Mouse (Mus musculus): ENCODE results near the gene Aqp3. TPM values are rescaled to one million over a fixed set of nuclear protein-coding genes. Genes with fewer than 3 reads are reported as not detected.

Gene Aqp3
- total and polyA plus RNA-seq, 3 experiments: not detected

DNA sequence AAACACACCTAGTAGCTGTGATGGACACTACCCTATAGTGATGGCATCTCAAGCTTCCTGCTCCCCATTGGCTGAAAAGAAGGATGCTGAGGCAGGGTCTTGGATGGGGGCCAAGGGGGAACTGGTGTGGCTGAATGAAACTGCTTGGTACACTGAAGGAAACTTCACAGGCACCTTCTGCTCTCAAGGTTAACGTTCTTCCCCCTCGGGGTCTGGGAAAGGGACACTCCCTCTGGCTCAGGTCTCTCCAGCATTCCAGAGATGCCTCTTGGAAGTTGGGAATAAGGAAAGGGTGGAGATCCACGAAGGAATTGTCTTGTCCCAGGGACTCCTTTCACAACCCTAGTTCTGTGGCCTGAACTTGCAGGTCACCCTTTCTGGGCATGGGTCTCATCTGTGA lies 6.6 kb downstream of the Aqp3 start:
- dilution Hi-C loops (cut with MboI; ENCODE audit: extremely low pct_ligation_motif_present, extremely low pct_unique_long_range_greater_than_20kb, low sequenced_read_pairs) (no loop called here), in situ Hi-C loops (cut with MboI; ENCODE audit: low pct_ligation_motif_present, low pct_unique_long_range_greater_than_20kb, low sequenced_read_pairs) (no loop called here)
- Histone ChIP-seq H3K9ac (ENCODE audit: insufficient read depth, low read depth) (no peak overlapping the region), H3K4me2 (ENCODE audit: insufficient read depth, low read depth, poor library complexity, severe bottlenecking) (no peak overlapping the region), H3K4me3 (replicated peaks in 1 of 3; ENCODE audit: low read depth in 2 of 3, low read length in 2 of 3, poor library complexity in 1 of 3) (no peak overlapping the region), H3K4me1 (ENCODE audit: control insufficient read depth in 1 of 2, insufficient read depth in 2 of 2) (peaks cover 0 to 4% of the 10 kb centered on the region in 2 experiments; a peak in 1 of 4 replicates), H3K27ac (ENCODE audit: insufficient read depth, low read depth) (no peak overlapping the region), H3K27me3 (replicated peaks) (peaks cover 92% of the 10 kb centered on the region), H3K9me3 (replicated peaks; ENCODE audit: low read length) (no peaks in the 10 kb centered on the region), H3K79me2 (replicated peaks; ENCODE audit: control insufficient read depth, extremely low read depth, insufficient read depth, poor library complexity, severe bottlenecking) (no peaks in the 10 kb centered on the region), H3K36me3 (replicated peaks in 1 of 2; ENCODE audit: control insufficient read depth in 1 of 2, insufficient read depth in 1 of 2, low read length in 1 of 2) (no peaks in the 10 kb centered on the region)
- TF ChIP-seq MEF2A (IDR thresholded peaks at IDR 0.05; ENCODE audit: borderline replicate concordance, low read depth, low read length) (no peak), NRF1 (IDR thresholded peaks at IDR 0.05; ENCODE audit: low read depth, low read length) (no peak), TBP (conservative IDR thresholded peaks at IDR 0.05; ENCODE audit: low read depth, low read length) (no peak), HCFC1 (IDR thresholded peaks at IDR 0.05; ENCODE audit: low read depth, low read length) (no peak), JUND (conservative IDR thresholded peaks at IDR 0.05; ENCODE audit: low read depth, low read length) (no peak), ETS1 (conservative IDR thresholded peaks at IDR 0.05; ENCODE audit: low read depth, low read length) (no peak), MAFK (IDR thresholded peaks at IDR 0.05; ENCODE audit: insufficient replicate concordance, low read length) (no peak), POLR2A (IDR thresholded peaks at IDR 0.05; ENCODE audit: low read depth, low read length) (no peak), NELFE (IDR thresholded peaks at IDR 0.05; ENCODE audit: low read depth, low read length) (no peak), IRF4 (IDR thresholded peaks at IDR 0.05; ENCODE audit: low read depth, low read length) (no peak), EP300 (IDR thresholded peaks at IDR 0.05; ENCODE audit: low read length) (no peak), JUN (IDR thresholded peaks at IDR 0.05; ENCODE audit: insufficient read depth, low read depth, low read length) (no peak), CTCF (conservative IDR thresholded peaks at IDR 0.05 in 1 of 2, IDR thresholded peaks at IDR 0.05 in 1 of 2; ENCODE audit: low read depth in 2 of 2, low read length in 2 of 2) (no peak), SIN3A (IDR thresholded peaks at IDR 0.05; ENCODE audit: low read length) (no peak), GABPA (IDR thresholded peaks at IDR 0.05; ENCODE audit: insufficient replicate concordance, low read depth, low read length) (no peak), POLR2AphosphoS2 (IDR thresholded peaks at IDR 0.05; ENCODE audit: low read depth, low read length) (no peak), USF1 (IDR thresholded peaks at IDR 0.05; ENCODE audit: low read depth, low read length) (no peak)
- no peak for DNase-seq (ENCODE audit: extremely low read depth)

DNA sequence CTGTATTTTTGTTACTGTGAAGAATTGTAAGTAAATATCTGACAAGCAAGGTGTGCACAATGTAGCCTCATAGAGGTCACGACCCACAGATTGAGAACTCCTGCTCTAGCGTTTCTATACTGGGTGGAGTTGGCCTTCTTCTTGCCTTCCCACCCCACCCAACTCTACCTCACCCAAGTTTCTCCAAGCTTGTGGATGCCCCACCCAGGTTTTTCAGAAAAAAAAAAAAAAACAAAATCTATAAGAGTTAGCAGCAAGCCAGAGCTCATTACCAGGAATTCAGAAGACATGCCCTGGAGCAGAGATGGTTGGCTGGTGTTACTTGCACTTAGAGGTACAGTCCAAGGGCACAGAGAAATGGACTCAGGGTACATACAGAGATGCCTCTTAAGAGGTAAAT lies 8.3 kb downstream of the Aqp3 start:
- Histone ChIP-seq H3K79me2 (replicated peaks; ENCODE audit: control insufficient read depth, extremely low read depth, insufficient read depth, poor library complexity, severe bottlenecking) (no peaks in the 10 kb centered on the region), H3K27ac (ENCODE audit: insufficient read depth, low read depth) (no peak overlapping the region), H3K4me1 (ENCODE audit: control insufficient read depth in 1 of 2, insufficient read depth in 2 of 2) (peaks cover 0 to 4% of the 10 kb centered on the region in 2 experiments; a peak in 1 of 4 replicates), H3K27me3 (replicated peaks) (peaks cover 88% of the 10 kb centered on the region), H3K4me2 (ENCODE audit: insufficient read depth, low read depth, poor library complexity, severe bottlenecking) (no peak overlapping the region), H3K9me3 (replicated peaks; ENCODE audit: low read length) (no peaks in the 10 kb centered on the region), H3K9ac (ENCODE audit: insufficient read depth, low read depth) (no peak overlapping the region), H3K4me3 (replicated peaks in 1 of 3; ENCODE audit: low read depth in 2 of 3, low read length in 2 of 3, poor library complexity in 1 of 3) (no peak overlapping the region), H3K36me3 (replicated peaks in 1 of 2; ENCODE audit: control insufficient read depth in 1 of 2, insufficient read depth in 1 of 2, low read length in 1 of 2) (no peaks in the 10 kb centered on the region)
- in situ Hi-C loops (cut with MboI; ENCODE audit: low pct_ligation_motif_present, low pct_unique_long_range_greater_than_20kb, low sequenced_read_pairs): no loop called here
- DNase-seq (ENCODE audit: extremely low read depth): no peak
- dilution Hi-C loops (cut with MboI; ENCODE audit: extremely low pct_ligation_motif_present, extremely low pct_unique_long_range_greater_than_20kb, low sequenced_read_pairs): no loop called here
- TF ChIP-seq TCF12 (IDR thresholded peaks at IDR 0.05; ENCODE audit: low read depth, low read length) (no peak), KAT2A (IDR thresholded peaks at IDR 0.05; ENCODE audit: insufficient replicate concordance, low read length) (no peak)

Measured in CH12.LX (cell line).